Mouse (Mus musculus): ENCODE measurements around the gene Bex6.

- TF ChIP-seq CTCF (IDR thresholded peaks at IDR 0.05; ENCODE audit: insufficient read depth, low read length) (no peak), POLR2A (IDR thresholded peaks at IDR 0.05; ENCODE audit: borderline replicate concordance, extremely low read depth, low read depth, low read length) (no peak)
Observed at GRCm38 (mm10) chr16:32138954-32139353, 40.7 kb upstream of the Bex6 start.
